Mouse (Mus musculus): ENCODE data around the gene Tecpr2.

GRCm38 (mm10) chr12:110857196-110857595 lies 31.9 kb upstream of the Tecpr2 start:
- TF ChIP-seq CTCF (IDR thresholded peaks at IDR 0.05; ENCODE audit: borderline replicate concordance, extremely low read depth, insufficient read depth, insufficient read length) (no peak), POLR2A (IDR thresholded peaks at IDR 0.05; ENCODE audit: borderline replicate concordance, extremely low read depth, insufficient read depth, insufficient read length, poor library complexity, severe bottlenecking) (no peak)

Data from brain, embryonic 14.5 days (tissue).